Mouse (Mus musculus): ENCODE measurements around the gene Rnf144a. TPM values are rescaled to one million over a fixed set of nuclear protein-coding genes. Genes with fewer than 3 reads are reported as not detected.
"Not testable (repeated sequence)": the region's sequence is repeated elsewhere in the genome, so short reads cannot be mapped to it uniquely, and the experiment has no call there.

The Rnf144a gene
- total RNA-seq (2021) (10 to 100 TPM; 21.2 to 22.1 TPM), polyA plus RNA-seq (2012; rRNA removed) (7.9 and 10.5 TPM in 2 replicates)
- long read RNA-seq, full-length matches to known transcripts = 3 of 7 reads
- long read RNA-seq, partial matches to known transcripts = 3 of 7 reads
- long read RNA-seq, other reads (novel, unspliced or antisense) = 1 of 7 reads

- DNase-seq = peak; percentile 93
Observed at GRCm38 (mm10) chr12:26415104-26415771, at the start of gene Rnf144a. Gene Rnf144a (minus strand): TSS chr12:26415254.

DNA sequence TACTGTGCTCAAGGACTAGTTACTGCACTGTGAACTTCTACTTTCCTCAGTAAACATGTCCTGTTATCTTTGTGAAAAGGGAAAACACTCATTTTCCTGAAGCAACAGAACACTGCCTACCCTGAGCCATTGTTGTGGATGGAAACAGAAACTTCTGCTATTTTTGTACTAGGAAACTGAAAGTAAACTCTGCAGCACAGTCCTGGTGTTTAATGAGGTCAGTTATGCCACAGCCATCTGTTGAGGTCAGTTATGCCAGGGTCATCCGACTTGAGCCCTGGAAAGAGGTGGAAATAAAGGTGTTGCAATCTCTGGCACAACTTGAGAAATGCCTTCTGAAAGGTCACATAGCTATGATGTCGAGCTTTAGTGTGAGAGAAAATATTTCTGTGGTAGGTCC, 45.0 kb upstream of the Rnf144a start:
- peak; percentile 78 for DNase-seq

GRCm38 (mm10) chr12:26456028-26456698, 41.1 kb upstream of the Rnf144a start, which contains the start of gene Rsad2:
Gene Rsad2 (minus strand): TSS chr12:26456452.
- peak; percentile 85 for DNase-seq

GRCm38 (mm10) chr12:26454682-26455081, 39.6 kb upstream of the Rnf144a start:
- peak; percentile 45 for DNase-seq

- no peak for DNase-seq
Observed at GRCm38 (mm10) chr12:26452951-26453350, 37.9 kb upstream of the Rnf144a start.

- DNase-seq = no peak
Observed at GRCm38 (mm10) chr12:26451150-26451549, 36.1 kb upstream of the Rnf144a start.

DNA sequence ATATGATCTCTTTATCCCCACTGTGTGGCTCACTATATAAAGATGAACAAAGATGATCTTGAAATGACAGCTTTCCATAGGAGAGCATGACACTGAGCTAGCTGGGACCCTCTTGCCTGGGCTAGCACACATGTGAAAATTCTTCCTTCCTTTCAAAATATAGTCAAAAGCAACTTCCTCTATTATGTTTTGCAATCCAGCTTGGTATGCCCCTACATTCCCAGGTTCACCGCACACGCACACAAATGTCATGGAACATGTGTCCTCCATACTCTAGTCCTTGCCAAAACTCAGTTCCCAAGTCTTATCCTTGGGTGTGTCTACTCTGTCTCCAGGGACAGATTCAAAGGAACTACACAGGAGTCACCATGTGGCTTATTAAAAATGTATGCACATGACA, 34.4 kb upstream of the Rnf144a start:
- DNase-seq = no peak

DNA sequence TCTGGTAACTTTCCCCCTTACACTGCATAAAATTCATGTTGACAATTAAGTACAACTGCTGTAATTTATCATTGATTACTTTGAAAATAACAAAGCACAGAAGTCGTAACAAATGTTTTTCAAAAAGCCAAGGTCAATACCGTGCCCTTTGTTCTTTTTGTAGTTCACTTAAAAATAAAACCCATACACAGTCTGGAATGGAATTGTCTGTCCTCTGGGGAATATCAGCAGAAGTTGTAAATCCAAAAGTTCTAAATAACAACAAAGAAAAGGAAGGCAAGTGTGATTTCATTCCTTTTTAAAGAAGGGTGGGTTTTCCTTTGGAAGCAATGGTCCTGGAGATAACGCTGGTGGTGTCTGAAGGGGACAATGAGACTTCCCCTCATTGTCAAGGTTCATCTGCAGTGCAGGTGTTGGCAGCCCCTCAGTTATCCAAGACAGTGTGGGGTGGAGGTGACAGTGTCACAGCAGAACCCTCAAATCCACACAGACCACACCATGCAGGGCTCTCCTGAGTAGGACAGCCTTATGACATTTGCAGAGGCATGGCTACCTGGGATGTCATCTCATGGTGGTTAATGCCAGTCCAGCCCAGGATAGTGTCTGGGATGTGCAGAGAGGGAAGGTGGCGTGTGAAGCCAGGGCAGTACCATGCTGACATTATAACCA, 31.5 kb upstream of the Rnf144a start:
- no peak for DNase-seq

DNA sequence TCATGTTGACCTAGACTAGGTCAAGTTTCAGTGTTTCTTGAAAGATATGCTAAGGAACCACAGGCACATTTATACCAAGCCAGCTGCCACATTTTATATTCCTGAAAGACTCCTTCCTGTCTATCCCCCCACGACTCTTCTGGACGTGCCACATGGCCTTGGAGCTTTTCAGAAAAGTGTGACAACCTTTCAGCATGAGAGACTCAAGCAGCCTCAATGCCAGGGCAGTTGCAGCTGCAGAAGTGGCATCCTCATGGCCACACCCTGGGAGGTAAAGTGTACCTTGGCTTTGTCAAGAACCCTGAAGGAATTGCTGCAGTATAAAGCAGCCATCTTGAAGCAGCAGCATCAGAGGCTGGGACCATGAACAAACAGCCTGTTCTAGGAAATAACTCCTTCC, 29.5 kb upstream of the Rnf144a start:
- no peak for DNase-seq

GRCm38 (mm10) chr12:26444054-26444453, 29.0 kb upstream of the Rnf144a start:
- DNase-seq = peak; percentile 83

GRCm38 (mm10) chr12:26439366-26439765, 24.3 kb upstream of the Rnf144a start:
- DNase-seq = no peak

- no peak for DNase-seq
Observed at GRCm38 (mm10) chr12:26437950-26438349, 22.9 kb upstream of the Rnf144a start.

DNA sequence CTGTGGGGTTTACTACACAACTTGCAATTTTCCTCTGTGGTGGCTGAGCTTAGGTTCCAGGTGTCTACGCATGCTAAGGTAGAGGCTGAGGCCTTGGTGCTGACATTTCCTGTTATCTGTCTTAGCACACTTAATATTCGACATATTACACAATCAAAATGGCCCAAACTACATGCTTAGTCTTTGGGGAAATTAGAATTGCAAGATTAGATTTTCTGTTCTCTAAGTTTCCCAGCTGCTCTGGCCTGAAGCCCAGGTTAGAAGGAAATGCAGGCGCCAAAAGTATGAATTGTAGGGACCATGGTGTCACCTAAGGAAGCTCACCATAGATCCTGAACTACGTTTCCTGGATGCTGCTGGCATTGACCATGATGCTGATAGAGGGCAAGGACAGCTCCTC, 21.3 kb upstream of the Rnf144a start:
- DNase-seq = no peak

GRCm38 (mm10) chr12:26428771-26429170, 13.7 kb upstream of the Rnf144a start:
- DNase-seq = not testable (repeated sequence)

DNA sequence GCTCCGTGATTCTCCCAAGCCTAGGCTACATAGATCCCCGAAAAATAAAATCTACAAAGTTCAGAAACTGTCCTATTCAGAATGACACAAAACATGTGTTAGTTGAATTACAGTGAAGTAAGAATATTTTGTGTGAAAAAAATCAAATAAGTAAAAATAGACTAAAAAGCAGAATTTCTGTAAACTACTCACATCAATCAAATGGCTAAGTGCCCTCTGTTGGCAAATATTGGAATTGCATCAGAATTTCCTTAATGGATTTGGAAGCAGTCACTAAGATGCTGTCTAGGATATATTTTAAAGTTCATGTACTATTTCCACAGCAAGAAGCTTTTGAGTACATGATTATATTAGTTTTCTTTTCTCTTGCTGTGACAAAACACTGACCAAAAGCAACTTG, 9.8 kb upstream of the Rnf144a start:
- DNase-seq = no peak

DNA sequence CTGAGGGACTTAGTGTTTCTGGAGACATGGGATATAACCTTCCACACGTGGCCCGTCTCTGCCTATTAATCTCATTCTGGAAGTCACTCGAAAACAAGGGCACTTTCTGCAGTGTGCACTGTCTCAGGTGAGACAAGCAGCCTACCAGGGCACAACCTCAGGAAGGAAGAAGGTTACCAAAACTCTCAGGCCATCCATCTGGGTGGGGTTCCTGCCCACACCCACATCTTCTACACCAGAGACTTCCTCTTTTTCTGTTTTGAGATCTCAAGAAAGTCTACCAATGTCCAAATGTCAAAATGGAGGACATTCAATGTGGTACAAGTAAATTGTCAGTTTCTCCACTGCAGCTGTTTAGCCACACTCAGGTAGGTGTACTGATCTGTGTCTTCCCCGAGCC, 3.3 kb upstream of the Rnf144a start:
- no peak for DNase-seq

DNA sequence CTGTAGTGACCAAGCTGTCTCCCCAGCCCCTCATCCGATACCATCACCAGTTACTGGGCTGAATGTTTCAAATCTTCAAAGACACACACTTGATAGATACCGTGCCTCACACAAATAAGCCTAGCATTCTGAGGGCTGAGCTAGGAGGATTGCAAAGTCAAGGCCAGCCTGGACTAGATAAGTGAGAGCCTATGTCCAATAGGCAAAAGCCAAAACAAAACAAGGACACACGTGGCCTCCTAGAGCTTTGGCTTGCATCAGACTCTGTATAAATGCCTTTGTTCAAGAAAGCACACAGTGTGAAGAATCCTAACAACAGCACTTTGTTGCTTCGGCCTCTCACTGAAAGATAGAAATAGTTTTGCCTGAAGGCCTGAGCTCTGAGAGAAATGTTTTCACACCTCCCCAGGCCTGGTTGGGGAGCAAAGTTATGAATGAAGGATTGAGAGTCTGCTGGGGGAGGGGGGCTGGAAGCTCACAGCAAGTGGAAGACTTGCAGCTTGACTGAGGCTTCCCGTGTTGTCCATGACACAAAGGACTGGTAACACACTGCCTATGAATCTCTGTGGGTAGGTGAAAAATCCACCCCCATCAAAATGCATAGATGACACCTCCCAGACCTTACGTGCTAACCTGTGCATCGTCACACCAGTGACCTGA, 1.7 kb upstream of the Rnf144a start:
- peak; percentile 72 for DNase-seq

DNA sequence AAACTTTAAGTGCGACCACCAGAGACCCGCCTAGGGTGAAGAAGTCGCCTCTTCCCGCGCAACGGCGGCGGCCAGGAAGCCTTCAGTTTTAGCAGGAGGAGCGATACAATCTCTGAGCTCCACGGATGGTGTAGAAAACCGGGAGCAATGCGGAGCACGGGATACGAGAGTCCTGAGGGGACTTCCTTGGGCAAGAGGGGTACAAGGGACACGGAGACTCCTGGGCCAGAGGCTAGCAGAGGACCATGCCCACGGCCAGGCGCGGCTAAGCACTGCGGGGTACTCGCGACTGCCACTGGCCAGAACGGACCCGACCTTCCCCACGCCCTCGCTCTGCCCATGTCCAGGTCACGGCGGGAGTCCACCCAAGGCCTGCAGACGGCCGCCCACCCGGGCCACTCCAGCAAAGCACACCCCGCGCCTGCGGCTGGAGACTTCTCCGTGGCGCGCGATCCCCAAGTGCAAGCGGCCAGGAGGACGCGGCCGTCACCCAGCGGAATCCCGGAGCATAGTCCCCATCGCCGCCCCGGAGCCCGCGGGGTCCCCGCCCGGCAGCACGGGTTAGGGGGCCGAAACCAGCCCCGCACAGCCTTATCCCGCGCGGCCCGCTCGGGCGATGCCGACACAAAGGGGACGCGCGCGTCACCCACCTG, 477 bp downstream of the Rnf144a start:
- no peak for DNase-seq

GRCm38 (mm10) chr12:26413961-26414411, 1.1 kb downstream of the Rnf144a start:
- peak; percentile 50 for DNase-seq

- DNase-seq = no peak
Observed at GRCm38 (mm10) chr12:26412802-26413201, 2.3 kb downstream of the Rnf144a start.

DNA sequence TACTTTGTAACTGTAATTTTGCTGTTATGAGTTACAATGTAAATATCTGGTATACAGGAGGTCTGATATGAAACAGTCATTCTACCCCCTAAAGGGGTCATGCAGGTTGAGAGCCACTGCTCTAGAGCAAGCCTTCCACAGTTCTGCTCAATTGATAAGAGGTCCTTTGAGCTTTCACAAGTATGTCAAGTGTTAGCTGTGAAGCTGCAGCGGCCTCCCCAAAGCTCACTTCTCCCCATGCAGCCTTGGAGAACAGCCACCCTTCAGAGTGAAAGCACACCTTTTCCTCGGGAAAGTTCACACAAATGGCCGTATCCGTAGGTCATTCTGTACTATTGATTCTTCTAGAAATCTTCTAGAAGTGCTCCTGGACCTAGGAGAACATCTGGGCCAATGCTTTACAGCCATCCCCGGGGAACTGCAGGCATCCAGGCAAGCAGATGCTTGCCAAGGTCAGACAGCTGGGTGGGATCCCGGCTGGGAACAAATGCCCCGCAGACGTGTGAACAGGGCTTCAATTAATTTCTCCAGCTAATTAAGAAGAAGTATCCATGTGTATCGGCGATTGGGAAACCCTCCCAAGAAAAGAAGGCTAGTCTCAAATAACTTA, 3.1 kb downstream of the Rnf144a start:
- no peak for DNase-seq
